Mouse (Mus musculus): ENCODE results near the gene Gpi1.
"Not testable (repeated sequence)": the region's sequence is repeated elsewhere in the genome, so short reads cannot be mapped to it uniquely, and the experiment has no call there.

The Gpi1 gene

GRCm38 (mm10) chr7:34229691-34230111 lies 435 bp downstream of the Gpi1 start:
- peak; percentile 56 for DNase-seq (ENCODE audit: low spot score)

- no peak for DNase-seq (ENCODE audit: low spot score)
These were observed 983 bp downstream of the Gpi1 start for GRCm38 (mm10) chr7:34229153-34229552.

DNA sequence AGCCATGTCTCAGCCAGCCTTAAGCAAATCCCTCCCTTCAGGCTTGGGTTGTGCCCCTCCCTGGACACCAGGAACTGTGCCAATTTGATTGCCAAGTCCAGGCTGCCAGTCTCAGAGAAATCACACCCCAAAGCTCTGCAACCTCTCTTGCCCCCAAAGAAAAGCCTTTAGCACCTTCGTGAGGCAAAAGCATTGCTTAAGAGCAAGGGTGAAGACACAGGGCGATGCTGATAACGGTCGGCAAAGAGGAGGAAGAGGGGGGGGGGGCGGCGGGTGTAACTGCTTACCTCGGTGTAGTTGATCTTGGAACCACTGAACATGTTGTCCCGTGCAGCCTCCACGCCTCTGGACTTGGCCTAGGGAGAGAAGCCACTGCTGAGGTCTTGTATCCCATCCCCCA lies 1.5 kb downstream of the Gpi1 start:
- no peak for DNase-seq (ENCODE audit: low spot score)

- DNase-seq (ENCODE audit: low spot score): no peak
These were observed 3.3 kb downstream of the Gpi1 start for GRCm38 (mm10) chr7:34226846-34227245.

- DNase-seq (ENCODE audit: low spot score): no peak
These were observed 4.0 kb downstream of the Gpi1 start for GRCm38 (mm10) chr7:34226086-34226485.

- no peak for DNase-seq (ENCODE audit: low spot score)
These were observed 5.8 kb downstream of the Gpi1 start for GRCm38 (mm10) chr7:34224308-34224707.

GRCm38 (mm10) chr7:34222340-34222739 lies 7.8 kb downstream of the Gpi1 start:
- DNase-seq (ENCODE audit: low spot score): no peak

DNA sequence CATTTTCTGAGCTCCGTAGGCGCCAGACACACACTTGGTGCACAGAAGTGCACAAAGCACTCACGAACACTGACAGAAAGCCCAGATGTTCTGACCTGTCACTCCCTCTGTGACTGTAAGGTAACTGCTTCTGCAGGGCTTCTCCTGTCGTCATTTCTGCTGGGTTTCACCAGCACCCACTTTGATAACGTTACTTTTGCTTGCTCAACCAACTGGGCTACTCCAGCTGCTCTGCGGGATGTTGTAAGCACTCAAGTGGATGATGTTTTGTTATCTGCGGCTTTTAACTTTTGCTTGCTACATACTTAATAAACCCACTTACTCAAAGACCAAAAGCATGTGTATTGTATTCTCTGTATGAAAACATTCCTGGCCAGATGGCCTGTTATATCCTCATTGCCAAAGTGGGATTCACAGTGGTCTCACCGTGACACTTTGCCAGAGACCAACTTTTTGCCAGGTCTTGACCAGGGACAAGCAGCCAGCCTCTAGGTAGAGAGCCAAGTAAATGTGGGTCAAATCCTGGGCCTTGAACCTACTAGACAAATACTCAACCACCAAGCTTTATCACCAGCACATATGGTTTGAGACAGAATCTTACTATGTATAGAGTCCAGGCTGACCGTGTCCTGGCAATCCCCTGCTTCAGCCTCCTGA lies 8.4 kb downstream of the Gpi1 start:
- no peak for DNase-seq (ENCODE audit: low spot score)

DNA sequence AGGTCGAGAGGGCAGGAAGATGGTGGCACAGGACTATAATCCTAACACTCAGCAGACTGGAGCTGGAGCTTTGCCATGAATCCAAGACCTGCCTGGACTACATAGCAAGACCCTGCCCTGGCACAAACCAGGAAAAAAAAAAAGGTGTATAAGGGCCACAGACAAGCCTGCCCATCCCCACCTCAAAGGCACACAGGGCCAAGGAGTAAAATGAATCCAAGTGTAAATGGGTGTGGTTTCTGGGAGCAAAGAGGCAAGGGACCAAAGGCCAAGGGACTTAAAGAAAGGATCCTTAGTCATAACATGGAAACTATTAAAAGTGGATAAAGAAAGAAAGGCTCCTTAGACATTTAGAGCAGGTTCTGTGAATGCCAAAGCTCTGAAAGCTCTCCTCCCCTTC lies 11.6 kb downstream of the Gpi1 start:
- DNase-seq (ENCODE audit: low spot score): no peak

- DNase-seq (ENCODE audit: low spot score): no peak
These were observed 13.7 kb downstream of the Gpi1 start for GRCm38 (mm10) chr7:34216474-34216873.

GRCm38 (mm10) chr7:34215481-34215880 lies 14.7 kb downstream of the Gpi1 start:
- no peak for DNase-seq (ENCODE audit: low spot score)

DNA sequence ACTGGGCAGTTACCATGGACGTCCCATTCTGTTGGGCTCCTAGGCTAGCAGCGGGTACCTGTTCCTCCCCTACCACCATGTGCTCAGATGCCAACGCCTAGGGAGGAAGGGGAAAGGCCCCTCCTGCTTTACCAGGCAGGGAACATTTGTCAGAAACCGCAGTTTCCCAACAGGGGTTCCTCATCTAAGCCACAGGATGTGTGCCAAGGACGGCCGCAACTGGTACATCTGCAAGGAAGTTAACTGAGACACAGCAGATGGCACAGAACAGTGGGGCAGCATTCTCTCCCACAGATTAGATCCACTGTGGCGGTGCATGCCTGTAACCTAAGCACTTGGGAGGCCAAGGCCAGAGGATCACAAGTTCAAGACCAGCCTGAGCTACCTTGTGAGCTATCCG lies 15.5 kb downstream of the Gpi1 start:
- DNase-seq (ENCODE audit: low spot score): no peak

DNA sequence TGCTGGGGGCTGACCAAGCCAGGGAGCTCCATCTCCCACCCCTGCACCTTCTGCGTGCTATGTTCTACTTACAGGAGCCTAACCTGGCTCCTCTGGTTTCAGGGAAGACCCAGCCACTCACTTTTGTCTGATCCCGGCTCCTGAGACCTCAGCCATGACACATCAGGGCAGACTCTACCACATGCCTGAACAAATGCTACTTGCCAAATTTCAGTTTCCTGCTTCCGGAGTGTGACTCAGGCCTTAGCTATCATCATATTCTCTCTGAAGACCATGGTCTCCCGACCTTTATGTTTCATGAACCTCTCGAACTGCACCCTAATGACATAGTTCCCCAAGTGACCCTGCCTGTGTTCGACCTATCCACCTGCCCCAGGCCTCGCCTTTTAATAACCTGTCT lies 16.9 kb downstream of the Gpi1 start:
- DNase-seq (ENCODE audit: low spot score): no peak

- no peak for DNase-seq (ENCODE audit: low spot score)
These were observed 21.9 kb downstream of the Gpi1 start for GRCm38 (mm10) chr7:34208027-34208745.

- DNase-seq (ENCODE audit: low spot score): no peak
These were observed 23.8 kb downstream of the Gpi1 start for GRCm38 (mm10) chr7:34206331-34206730.

DNA sequence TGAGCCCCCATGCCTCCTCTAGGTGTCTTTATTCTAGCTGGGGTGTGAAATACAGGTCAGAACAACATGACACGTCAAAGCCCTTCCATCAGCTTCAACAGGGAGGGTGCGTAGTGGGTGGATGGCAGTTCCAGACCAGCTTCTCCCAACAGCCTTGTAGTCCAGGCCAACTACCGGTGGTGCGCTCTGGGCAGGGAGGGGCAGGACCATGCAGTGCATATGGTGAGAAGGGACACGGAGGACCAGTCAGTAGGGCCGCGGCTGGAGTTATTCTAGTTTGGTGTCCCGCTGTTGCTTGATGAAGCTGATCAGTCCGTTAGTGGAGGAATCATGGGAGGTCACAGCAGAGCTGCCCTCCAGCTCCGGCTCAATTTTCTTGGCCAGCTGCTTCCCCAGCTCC lies 28.0 kb downstream of the Gpi1 start:
- DNase-seq (ENCODE audit: low spot score): not testable (repeated sequence)

DNA sequence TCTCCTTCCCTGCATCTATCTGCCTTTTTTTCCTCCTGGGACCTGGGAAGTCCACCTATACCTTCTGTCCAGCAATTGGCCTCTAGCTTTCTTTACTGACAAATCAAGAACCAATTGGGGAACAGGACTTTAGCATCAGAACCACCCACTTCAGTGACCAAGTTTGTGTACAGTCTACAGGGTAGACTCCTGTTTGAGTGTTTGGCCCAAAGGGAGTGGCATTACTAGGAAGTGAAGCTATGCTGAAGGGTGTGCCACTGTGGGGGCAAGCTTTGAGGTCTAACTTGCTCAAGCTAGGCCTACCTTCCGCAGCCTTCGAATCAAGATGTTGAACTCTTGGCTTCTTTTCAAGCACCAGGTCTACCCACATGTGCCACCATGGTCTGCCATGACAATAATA lies 29.3 kb downstream of the Gpi1 start:
- no peak for DNase-seq (ENCODE audit: low spot score)

DNA sequence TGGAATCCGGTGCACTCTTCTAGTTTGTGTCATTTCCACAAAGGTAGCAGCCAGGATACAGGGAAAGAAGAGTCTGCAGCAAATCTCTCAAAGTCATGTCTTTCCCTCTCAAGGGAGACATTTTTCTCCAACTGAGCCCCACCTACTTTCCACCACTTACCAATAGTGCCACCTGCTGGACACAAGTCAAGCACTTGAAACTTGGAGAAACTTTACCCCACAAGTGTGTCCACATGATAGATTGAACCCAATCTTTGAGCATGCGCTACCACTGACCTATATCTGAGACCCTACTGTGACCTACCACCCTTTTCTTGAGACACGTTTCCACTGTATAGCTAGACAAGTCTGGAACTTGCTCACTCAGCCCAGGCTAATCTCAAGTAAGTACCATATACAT lies 31.8 kb downstream of the Gpi1 start:
- DNase-seq (ENCODE audit: low spot score): peak; percentile 53

DNA sequence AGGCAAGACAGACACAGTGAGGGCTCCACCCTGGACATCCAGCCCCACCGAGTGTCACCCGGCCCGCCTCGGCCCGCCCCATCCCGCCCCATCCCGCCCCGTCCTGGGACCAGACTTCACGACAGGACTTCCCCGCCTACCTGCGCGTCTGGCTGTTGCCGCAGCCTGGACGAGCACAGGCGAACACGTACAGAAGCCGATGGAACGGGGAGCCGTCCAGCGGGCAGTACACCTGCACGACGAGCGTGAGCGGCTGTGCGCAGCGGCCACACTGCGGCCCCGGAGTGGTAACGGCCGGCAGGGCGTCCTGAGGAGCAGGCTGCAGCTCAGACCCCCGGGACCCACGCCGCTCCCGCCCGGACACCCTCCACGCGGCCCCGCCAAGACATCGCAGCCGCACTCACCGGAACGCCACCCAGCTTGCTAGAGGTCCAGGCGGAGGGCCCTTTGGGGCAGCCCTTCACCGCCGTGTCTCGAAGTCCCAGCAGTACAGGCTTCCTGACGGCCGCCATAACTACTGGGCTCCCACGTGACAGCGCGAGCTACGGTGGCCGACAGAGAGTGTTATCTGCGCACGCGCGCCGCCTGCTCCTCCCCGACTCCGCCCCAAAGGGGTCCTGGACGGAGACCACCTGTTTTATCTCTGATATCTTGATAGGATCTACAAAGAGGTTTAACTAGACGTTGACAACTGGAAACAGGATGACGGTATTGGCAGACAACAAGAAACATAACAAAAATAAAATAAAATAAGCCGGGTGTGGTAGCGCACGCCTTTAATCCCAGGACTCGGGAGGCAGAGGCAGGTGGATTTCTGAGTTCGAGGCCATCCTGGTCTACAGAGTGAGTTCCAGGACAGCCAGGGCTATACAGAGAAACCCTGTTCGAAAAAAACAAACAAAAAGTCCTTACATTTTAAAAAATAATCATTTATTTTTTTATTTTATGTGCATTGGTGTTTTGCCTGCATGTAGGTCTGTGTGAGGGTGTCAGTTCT lies 33.7 kb downstream of the Gpi1 start, which contains the start of gene Pdcd2l:
TSS of gene Pdcd2l (minus strand) at position 530 of the 997 bp plus-strand sequence.
- DNase-seq (ENCODE audit: low spot score): peak; percentile 91

GRCm38 (mm10) chr7:34195632-34196031 lies 34.5 kb downstream of the Gpi1 start:
- no peak for DNase-seq (ENCODE audit: low spot score)

- DNase-seq (ENCODE audit: low spot score): no peak
These were observed 37.3 kb downstream of the Gpi1 start for GRCm38 (mm10) chr7:34192825-34193224.

- DNase-seq (ENCODE audit: low spot score): no peak
These were observed 40.7 kb downstream of the Gpi1 start for GRCm38 (mm10) chr7:34189376-34189989.
